In the genomic region with DNA sequence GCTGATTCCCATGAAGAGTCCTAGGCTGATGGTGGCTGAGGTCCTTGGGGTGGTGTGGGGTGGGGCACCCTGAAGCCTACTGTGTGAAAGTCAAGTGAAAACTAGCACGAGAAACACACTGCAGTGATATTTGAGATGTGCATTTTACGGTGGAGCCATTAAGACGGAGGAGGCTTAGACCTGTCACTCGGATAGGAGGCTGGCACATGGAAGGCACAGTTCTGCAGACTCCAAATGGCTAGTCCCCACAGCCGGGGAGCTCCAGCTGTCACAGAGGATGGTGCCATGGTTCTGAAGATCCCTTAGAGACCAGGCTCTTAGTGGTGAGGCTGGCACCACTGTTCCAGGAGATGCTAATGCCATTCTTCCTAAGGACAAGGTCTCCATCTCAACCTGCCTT, we compare ENCODE assay signal across 9 mouse cellular contexts. TPM values are rescaled to one million over a fixed set of nuclear protein-coding genes. Genes with fewer than 3 reads are reported as not detected.
DNase-seq lines count a peak whose midpoint lies in the region; ATAC-seq and TF ChIP-seq lines count a peak whose summit lies in the region.
"Had no signal": no experiment of that assay in that cellular context is flagged by ENCODE, and none has a peak within 500 bp of the region (broad histone marks: within the 10 kb centered on the region; RNA-seq: fewer than 3 reads in every experiment).

No protein-coding gene starts in this region.

- 62% methylated on average over 5 of the region's 5 CpGs for WGBS in heart, postnatal 0 days
- 86% methylated on average over 5 of the region's 5 CpGs for WGBS in midbrain, embryonic 11.5 days
- WGBS in midbrain, embryonic 15.5 days = 72% methylated on average over 5 of the region's 5 CpGs
- WGBS in midbrain, embryonic 14.5 days = 78% methylated on average over 5 of the region's 5 CpGs

- no peaks in the 10 kb centered on the region for H3K27me3 ChIP-seq in heart, postnatal 0 days (ENCODE audit: control insufficient read depth, insufficient read depth, low read length)
- no peaks in the 10 kb centered on the region for H3K27me3 ChIP-seq in midbrain, embryonic 11.5 days (ENCODE audit: control insufficient read depth, insufficient read depth, low read length)
- H3K27me3 ChIP-seq in midbrain, embryonic 15.5 days (replicated peaks) = no peaks in the 10 kb centered on the region
- H3K27me3 ChIP-seq in midbrain, embryonic 14.5 days (ENCODE audit: control insufficient read depth, insufficient read depth, low read length) = no peaks in the 10 kb centered on the region

- no peak overlapping the region for H3K4me2 ChIP-seq in heart, postnatal 0 days (ENCODE audit: low read depth, low read length)
- H3K4me2 ChIP-seq in midbrain, embryonic 11.5 days = no peak overlapping the region
- no peak overlapping the region for H3K4me2 ChIP-seq in midbrain, embryonic 15.5 days
- H3K4me2 ChIP-seq in midbrain, embryonic 14.5 days (ENCODE audit: low read length) = no peak overlapping the region

- no peak overlapping the region for H3K9ac ChIP-seq in heart, postnatal 0 days (replicated peaks; ENCODE audit: low read depth, low read length)
- no peak overlapping the region for H3K9ac ChIP-seq in midbrain, embryonic 11.5 days (ENCODE audit: low read length)
- no peak overlapping the region for H3K9ac ChIP-seq in midbrain, embryonic 15.5 days
- H3K9ac ChIP-seq in midbrain, embryonic 14.5 days (replicated peaks; ENCODE audit: low read length) = no peak overlapping the region

- no peaks in the 10 kb centered on the region for H3K9me3 ChIP-seq in heart, postnatal 0 days (replicated peaks; ENCODE audit: control insufficient read depth, low read length)
- H3K9me3 ChIP-seq in midbrain, embryonic 11.5 days (ENCODE audit: control insufficient read depth, low read length) = no peaks in the 10 kb centered on the region
- no peaks in the 10 kb centered on the region for H3K9me3 ChIP-seq in midbrain, embryonic 15.5 days
- no peaks in the 10 kb centered on the region for H3K9me3 ChIP-seq in midbrain, embryonic 14.5 days (ENCODE audit: control insufficient read depth, low read length)

- no peak for ATAC-seq in heart, postnatal 0 days (ENCODE audit: insufficient read depth, low read depth)
- ATAC-seq in midbrain, embryonic 11.5 days (ENCODE audit: low FRiP score) = no peak
- no peak for ATAC-seq in midbrain, embryonic 15.5 days (replicated peaks)
- ATAC-seq in midbrain, embryonic 14.5 days (ENCODE audit: low FRiP score, low TSS enrichment) = no peak
- ATAC-seq in granulocyte monocyte progenitor cell, adult 5-6 weeks (replicated peaks; ENCODE audit: poor library complexity, severe bottlenecking) = no peak

- H3K27ac ChIP-seq in heart, postnatal 0 days (ENCODE audit: low read depth) = peak overlapping the region; percentile 96
- H3K27ac ChIP-seq in midbrain, embryonic 11.5 days (ENCODE audit: low read depth, low read length) = 0 out of 2 replicates have a peak overlapping the region, but pooled peaks have one; percentile 25
- no peak overlapping the region for H3K27ac ChIP-seq in midbrain, embryonic 15.5 days
- peak overlapping the region; percentile 41; the same call in 1 of the 2 replicates for H3K27ac ChIP-seq in midbrain, embryonic 14.5 days (replicated peaks; ENCODE audit: low read depth, low read length)

- TF ChIP-seq EP300 in heart, postnatal 0 days (IDR thresholded peaks at IDR 0.05; ENCODE audit: low read depth) = no peak

- no peak overlapping the region for H3K4me3 ChIP-seq in heart, postnatal 0 days (ENCODE audit: low read depth, low read length)
- H3K4me3 ChIP-seq in midbrain, embryonic 11.5 days (ENCODE audit: low read depth, low read length) = no peak overlapping the region
- no peak overlapping the region for H3K4me3 ChIP-seq in midbrain, embryonic 15.5 days
- H3K4me3 ChIP-seq in midbrain, embryonic 14.5 days (replicated peaks; ENCODE audit: low read depth, low read length) = no peak overlapping the region

- 0 out of 2 replicates have a peak, but pooled peaks cover 9% of the 10 kb centered on the region for H3K36me3 ChIP-seq in heart, postnatal 0 days (replicated peaks; ENCODE audit: control insufficient read depth, insufficient read depth, low read length)
- no peaks in the 10 kb centered on the region for H3K36me3 ChIP-seq in midbrain, embryonic 11.5 days (ENCODE audit: control insufficient read depth, insufficient read depth, low read length)
- peaks cover 7% of the 10 kb centered on the region; the same call in 1 of the 2 replicates for H3K36me3 ChIP-seq in midbrain, embryonic 15.5 days (replicated peaks)
- peaks cover 36% of the 10 kb centered on the region for H3K36me3 ChIP-seq in midbrain, embryonic 14.5 days (ENCODE audit: control insufficient read depth, insufficient read depth, low read length)

- peak; percentile 56 for DNase-seq in cerebellum, adult 11-12 months
- DNase-seq in cerebellum, adult 8-10 months = no peak
- no peak for DNase-seq in heart, postnatal 0 days (ENCODE audit: low spot score)
- DNase-seq in heart, adult 18-20 months = no peak
- no peak for DNase-seq in midbrain, embryonic 11.5 days (ENCODE audit: low spot score, missing footprints)
- no peak for DNase-seq in midbrain, embryonic 14.5 days
- DNase-seq: adrenal gland, postnatal 25 days had no signal

- H3K4me1 ChIP-seq in heart, postnatal 0 days (ENCODE audit: control insufficient read depth, insufficient read depth) = peaks cover 34% of the 10 kb centered on the region
- H3K4me1 ChIP-seq in midbrain, embryonic 11.5 days (ENCODE audit: control insufficient read depth, insufficient read depth, low read length) = peaks cover 37% of the 10 kb centered on the region
- H3K4me1 ChIP-seq in midbrain, embryonic 15.5 days = peaks cover 44% of the 10 kb centered on the region
- peaks cover 37% of the 10 kb centered on the region for H3K4me1 ChIP-seq in midbrain, embryonic 14.5 days (ENCODE audit: control insufficient read depth, insufficient read depth, low read length)

- TF ChIP-seq CTCF in heart, postnatal 0 days (IDR thresholded peaks at IDR 0.05; ENCODE audit: low read depth) = no peak

RNA-seq across cellular contexts. Expression of a gene that starts 2.3 kb away (rescaled TPM):
- total RNA-seq in heart, postnatal 0 days (2014; rRNA removed; ENCODE audit: low replicate concordance) = 153 and 199 TPM in 2 replicates
- polyA plus RNA-seq in heart, postnatal 0 days (2015; fragmentation: Nextera tagmentation; extraction: Ambion mirVana) = 51.6 and 54.5 TPM in 2 replicates
- 10 to 100 TPM; 76.7 to 83.5 TPM for total RNA-seq in heart, adult 18-20 months (2021)
- 97.5 and 115 TPM in 2 replicates for polyA plus RNA-seq in midbrain, embryonic 11.5 days (2014; fragmentation: Nextera tagmentation; extraction: Ambion mirVana)
- 101 and 108 TPM in 2 replicates for polyA plus RNA-seq in midbrain, embryonic 15.5 days (2015; fragmentation: Nextera tagmentation; extraction: Ambion mirVana)
- polyA plus RNA-seq in midbrain, embryonic 14.5 days (2014; fragmentation: Nextera tagmentation; extraction: Ambion mirVana) = 86.4 and 107 TPM in 2 replicates
- 19.1 and 23.4 TPM in 2 replicates for total RNA-seq in granulocyte monocyte progenitor cell, adult 5-6 weeks (2014; fragmentation: Nextera tagmentation)
- total RNA-seq in granulocyte monocyte progenitor cell, adult 5-6 weeks (2017) = 11.0 and 14.7 TPM in 2 replicates

RNA-seq across cellular contexts. Expression of a gene that starts 13.5 kb away (rescaled TPM):
- total RNA-seq in heart, postnatal 0 days (2014; rRNA removed; ENCODE audit: low replicate concordance) = 15.2 and 19.2 TPM in 2 replicates
- 14.5 and 14.8 TPM in 2 replicates for polyA plus RNA-seq in heart, postnatal 0 days (2015; fragmentation: Nextera tagmentation; extraction: Ambion mirVana)
- total RNA-seq in heart, adult 18-20 months (2021) = 1 to 10 TPM; 8.3 to 9.6 TPM
- 26.2 and 26.6 TPM in 2 replicates for polyA plus RNA-seq in midbrain, embryonic 11.5 days (2014; fragmentation: Nextera tagmentation; extraction: Ambion mirVana)
- polyA plus RNA-seq in midbrain, embryonic 15.5 days (2015; fragmentation: Nextera tagmentation; extraction: Ambion mirVana) = 117 and 123 TPM in 2 replicates
- polyA plus RNA-seq in midbrain, embryonic 14.5 days (2014; fragmentation: Nextera tagmentation; extraction: Ambion mirVana) = 85.2 and 117 TPM in 2 replicates
- total RNA-seq in granulocyte monocyte progenitor cell, adult 5-6 weeks (2014; fragmentation: Nextera tagmentation) = 4.3 and 6.1 TPM in 2 replicates
- 2.5 and 4.7 TPM in 2 replicates for total RNA-seq in granulocyte monocyte progenitor cell, adult 5-6 weeks (2017)

RNA-seq across cellular contexts. Expression of a gene that starts 28.5 kb away (rescaled TPM):
- 65.1 and 98.4 TPM in 2 replicates for total RNA-seq in heart, postnatal 0 days (2014; rRNA removed; ENCODE audit: low replicate concordance)
- polyA plus RNA-seq in heart, postnatal 0 days (2015; fragmentation: Nextera tagmentation; extraction: Ambion mirVana) = 27.4 and 27.7 TPM in 2 replicates
- 10 to 100 TPM; 75.1 to 76.9 TPM for total RNA-seq in heart, adult 18-20 months (2021)
- polyA plus RNA-seq in midbrain, embryonic 11.5 days (2014; fragmentation: Nextera tagmentation; extraction: Ambion mirVana) = 35.9 and 40.0 TPM in 2 replicates
- 83.2 and 89.8 TPM in 2 replicates for polyA plus RNA-seq in midbrain, embryonic 15.5 days (2015; fragmentation: Nextera tagmentation; extraction: Ambion mirVana)
- polyA plus RNA-seq in midbrain, embryonic 14.5 days (2014; fragmentation: Nextera tagmentation; extraction: Ambion mirVana) = 88.6 and 90.0 TPM in 2 replicates
- total RNA-seq in granulocyte monocyte progenitor cell, adult 5-6 weeks (2014; fragmentation: Nextera tagmentation) = 9.2 and 10.5 TPM in 2 replicates
- total RNA-seq in granulocyte monocyte progenitor cell, adult 5-6 weeks (2017) = 5.8 and 6.4 TPM in 2 replicates

RNA-seq across cellular contexts. Expression of a gene that starts 33.4 kb away (rescaled TPM):
- total RNA-seq in heart, postnatal 0 days (2014; rRNA removed; ENCODE audit: low replicate concordance) = 1.0 and 4.9 TPM in 2 replicates
- polyA plus RNA-seq in heart, postnatal 0 days (2015; fragmentation: Nextera tagmentation; extraction: Ambion mirVana) = 2.5 and 2.6 TPM in 2 replicates
- 1 to 10 TPM; 2.7 to 3.0 TPM for total RNA-seq in heart, adult 18-20 months (2021)
- 34.9 and 40.6 TPM in 2 replicates for polyA plus RNA-seq in midbrain, embryonic 11.5 days (2014; fragmentation: Nextera tagmentation; extraction: Ambion mirVana)
- polyA plus RNA-seq in midbrain, embryonic 15.5 days (2015; fragmentation: Nextera tagmentation; extraction: Ambion mirVana) = 30.8 and 32.5 TPM in 2 replicates
- polyA plus RNA-seq in midbrain, embryonic 14.5 days (2014; fragmentation: Nextera tagmentation; extraction: Ambion mirVana) = 23.7 and 27.9 TPM in 2 replicates
- not detected in 2 replicates for total RNA-seq in granulocyte monocyte progenitor cell, adult 5-6 weeks (2014; fragmentation: Nextera tagmentation)
- total RNA-seq in granulocyte monocyte progenitor cell, adult 5-6 weeks (2017) = not detected in 2 replicates

RNA-seq across cellular contexts. Expression of a gene that starts 42.3 kb away (rescaled TPM):
- 7.1 and 55.2 TPM in 2 replicates for total RNA-seq in heart, postnatal 0 days (2014; rRNA removed; ENCODE audit: low replicate concordance)
- 18.6 and 18.9 TPM in 2 replicates for polyA plus RNA-seq in heart, postnatal 0 days (2015; fragmentation: Nextera tagmentation; extraction: Ambion mirVana)
- 10 to 100 TPM; 24.4 to 24.8 TPM for total RNA-seq in heart, adult 18-20 months (2021)
- 21.3 and 27.0 TPM in 2 replicates for polyA plus RNA-seq in midbrain, embryonic 11.5 days (2014; fragmentation: Nextera tagmentation; extraction: Ambion mirVana)
- polyA plus RNA-seq in midbrain, embryonic 15.5 days (2015; fragmentation: Nextera tagmentation; extraction: Ambion mirVana) = 4.0 and 5.1 TPM in 2 replicates
- 4.1 and 4.6 TPM in 2 replicates for polyA plus RNA-seq in midbrain, embryonic 14.5 days (2014; fragmentation: Nextera tagmentation; extraction: Ambion mirVana)
- not detected in 2 replicates for total RNA-seq in granulocyte monocyte progenitor cell, adult 5-6 weeks (2014; fragmentation: Nextera tagmentation)
- 0.93 TPM in 1 of 2 replicates, not detected in the other for total RNA-seq in granulocyte monocyte progenitor cell, adult 5-6 weeks (2017)
